Comparison of ENCODE assay signal across 10 mouse cellular contexts in the genomic region with DNA sequence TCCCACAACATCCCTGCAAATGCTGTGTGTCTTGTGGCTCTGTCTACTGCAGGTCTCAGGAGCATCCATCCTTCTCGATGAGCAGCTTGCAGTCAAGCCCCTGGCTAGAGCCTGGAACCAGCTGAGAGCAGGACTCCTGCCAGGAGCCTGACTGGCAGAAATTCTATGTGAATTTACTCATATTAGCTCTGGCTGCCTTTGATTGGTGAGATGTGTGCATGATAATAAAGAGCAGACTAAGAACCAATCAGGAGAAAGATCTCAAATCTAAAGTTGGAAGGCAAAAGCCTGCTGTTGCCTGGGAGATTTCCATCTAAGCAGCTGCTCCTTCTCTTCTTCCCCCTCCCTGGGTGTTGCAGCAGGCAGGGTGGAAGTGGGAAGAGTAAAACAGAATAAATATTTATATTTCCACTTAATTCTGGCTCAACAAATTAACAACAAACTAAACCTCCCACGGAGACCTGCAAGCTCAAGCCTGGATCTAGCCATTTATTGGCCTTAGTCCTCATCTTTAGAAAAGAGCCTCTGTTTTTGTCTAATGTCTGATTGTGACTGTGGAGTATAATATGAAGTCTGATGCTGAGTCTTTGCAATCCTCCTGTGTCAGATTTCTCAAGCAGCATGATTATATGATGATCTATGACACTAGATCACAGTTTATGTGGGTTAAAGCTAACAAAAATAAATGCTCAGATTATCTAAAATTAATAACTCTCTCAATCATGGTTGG.
DNase-seq lines count a peak whose midpoint lies in the region; ATAC-seq lines count a peak whose summit lies in the region.
"Had no signal": no experiment of that assay in that cellular context is flagged by ENCODE, and none has a peak within 500 bp of the region (broad histone marks: within the 10 kb centered on the region; RNA-seq: fewer than 3 reads in every experiment).

No protein-coding gene starts in this region.

- no peak overlapping the region for H3K4me3 ChIP-seq in forebrain, embryonic 11.5 days (ENCODE audit: low read depth, low read length)
- H3K4me3 ChIP-seq in forebrain, embryonic 10.5 days, result no peak overlapping the region
- no peak overlapping the region for H3K4me3 ChIP-seq in neural tube, embryonic 14.5 days (ENCODE audit: low read depth, low read length)
- H3K4me3 ChIP-seq: embryonic facial prominence, embryonic 12.5 days; liver, embryonic 13.5 days had no signal

- no peak overlapping the region for H3K27ac ChIP-seq in forebrain, embryonic 11.5 days (ENCODE audit: low read depth, low read length)
- no peak overlapping the region for H3K27ac ChIP-seq in forebrain, embryonic 10.5 days
- no peak overlapping the region for H3K27ac ChIP-seq in neural tube, embryonic 14.5 days (ENCODE audit: low read depth, low read length)
- H3K27ac ChIP-seq: embryonic facial prominence, embryonic 12.5 days; liver, embryonic 13.5 days had no signal

- H3K4me1 ChIP-seq in forebrain, embryonic 11.5 days (replicated peaks; ENCODE audit: control insufficient read depth, insufficient read depth, low read length), result no peaks in the 10 kb centered on the region
- H3K4me1 ChIP-seq in forebrain, embryonic 10.5 days, result no peaks in the 10 kb centered on the region
- no peaks in the 10 kb centered on the region for H3K4me1 ChIP-seq in neural tube, embryonic 14.5 days (ENCODE audit: control insufficient read depth, insufficient read depth, low read length)
- H3K4me1 ChIP-seq: embryonic facial prominence, embryonic 12.5 days; liver, embryonic 13.5 days had no signal

- DNase-seq in forebrain, embryonic 11.5 days (ENCODE audit: low spot score), result no peak
- no peak for DNase-seq in forebrain, embryonic 10.5 days (ENCODE audit: extremely low spot score, low spot score)
- DNase-seq in brain, embryonic 18.5 days (ENCODE audit: low read depth, low spot score), result peak; percentile 61
- DNase-seq in frontal cortex, postnatal 14 days (ENCODE audit: low spot score in 2 of 2), result peak; percentile 55 to 57
- DNase-seq in left cerebral cortex, postnatal 10 days (ENCODE audit: extremely low spot score in 1 of 2, low spot score in 2 of 2), result peak; percentile 50 to 58
- DNase-seq in ovary, postnatal 10 days (ENCODE audit: low spot score), result no peak
- DNase-seq in thymus, adult 18-20 months, result no peak
- DNase-seq: liver, embryonic 13.5 days had no signal

- no peaks in the 10 kb centered on the region for H3K9me3 ChIP-seq in forebrain, embryonic 11.5 days (ENCODE audit: control insufficient read depth, low read length)
- H3K9me3 ChIP-seq in forebrain, embryonic 10.5 days, result no peaks in the 10 kb centered on the region
- H3K9me3 ChIP-seq in neural tube, embryonic 14.5 days (ENCODE audit: control insufficient read depth, low read length), result no peaks in the 10 kb centered on the region
- H3K9me3 ChIP-seq: liver, embryonic 13.5 days had no signal

- peak; percentile 69 for ATAC-seq in forebrain, embryonic 11.5 days (replicated peaks; ENCODE audit: low FRiP score)
- peak; percentile 83 for ATAC-seq in neural tube, embryonic 14.5 days (ENCODE audit: low read depth)

- 49% methylated on average over 2 of the region's 2 CpGs for WGBS in forebrain, embryonic 11.5 days
- WGBS in forebrain, embryonic 10.5 days, result 51% methylated on average over 2 of the region's 2 CpGs
- 46% methylated on average over 2 of the region's 2 CpGs for WGBS in neural tube, embryonic 14.5 days

- intact Hi-C loops in left cerebral cortex, postnatal 10 days (cut with DNase I), result no loop called here

- no peak overlapping the region for H3K4me2 ChIP-seq in forebrain, embryonic 11.5 days (ENCODE audit: low read depth, low read length, severe bottlenecking)
- H3K4me2 ChIP-seq in neural tube, embryonic 14.5 days (ENCODE audit: low read depth, low read length), result no peak overlapping the region
- H3K4me2 ChIP-seq: embryonic facial prominence, embryonic 12.5 days; liver, embryonic 13.5 days had no signal

- no peaks in the 10 kb centered on the region for H3K36me3 ChIP-seq in forebrain, embryonic 11.5 days (ENCODE audit: control insufficient read depth, insufficient read depth, low read length)
- no peaks in the 10 kb centered on the region for H3K36me3 ChIP-seq in forebrain, embryonic 10.5 days (replicated peaks)
- no peaks in the 10 kb centered on the region for H3K36me3 ChIP-seq in neural tube, embryonic 14.5 days (ENCODE audit: control insufficient read depth, insufficient read depth, low read length)
- H3K36me3 ChIP-seq: embryonic facial prominence, embryonic 12.5 days; liver, embryonic 13.5 days had no signal

- H3K27me3 ChIP-seq in forebrain, embryonic 11.5 days (ENCODE audit: control insufficient read depth, insufficient read depth, low read length), result no peaks in the 10 kb centered on the region
- no peaks in the 10 kb centered on the region for H3K27me3 ChIP-seq in forebrain, embryonic 10.5 days (ENCODE audit: poor library complexity, severe bottlenecking)
- no peaks in the 10 kb centered on the region for H3K27me3 ChIP-seq in neural tube, embryonic 14.5 days (ENCODE audit: control insufficient read depth, insufficient read depth, low read length)
- H3K27me3 ChIP-seq: embryonic facial prominence, embryonic 12.5 days; liver, embryonic 13.5 days had no signal

- H3K9ac ChIP-seq in forebrain, embryonic 11.5 days (ENCODE audit: low read length), result no peak overlapping the region
- no peak overlapping the region for H3K9ac ChIP-seq in neural tube, embryonic 14.5 days (replicated peaks; ENCODE audit: low read depth, low read length)
- H3K9ac ChIP-seq: embryonic facial prominence, embryonic 12.5 days; liver, embryonic 13.5 days had no signal

Comparison
In these comparisons a context has a peak if more than half of its experiments do, and no peak if none do; other contexts are left out.
1. DNase-seq: peak in brain, embryonic 18.5 days (single experiment), frontal cortex, postnatal 14 days (2 of 2) and left cerebral cortex, postnatal 10 days (2 of 2); none in forebrain, embryonic 11.5 days (single experiment), forebrain, embryonic 10.5 days (single experiment), ovary, postnatal 10 days (single experiment) and thymus, adult 18-20 months (0 of 2).